Mouse (Mus musculus): ENCODE measurements at regions not wholly inside any gene's neighbourhood (a gene's known extent, or its start where the extent isn't known, plus 50 kb on each side); places are given as distances from the start of the nearest gene placed in this dataset.

DNA sequence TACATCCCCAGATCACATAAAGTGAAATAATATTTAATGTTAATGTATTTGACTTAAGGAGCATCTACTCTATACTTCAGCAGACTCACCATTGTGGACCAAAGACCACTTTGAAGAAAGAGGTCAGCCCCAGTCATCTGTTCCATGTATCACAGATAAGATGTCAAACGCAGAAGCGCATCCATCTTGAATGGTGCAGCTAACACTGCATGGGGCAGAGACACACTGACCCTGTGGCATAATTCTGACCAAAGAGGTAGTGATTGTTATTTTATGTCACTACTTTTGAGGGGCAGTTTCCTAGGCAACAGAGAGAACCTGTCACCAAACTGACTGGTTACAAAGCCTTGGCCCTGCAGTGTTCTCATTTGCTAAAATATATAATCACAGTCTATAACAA is 97.8 kb upstream of the Tmtc1 start:
- Histone ChIP-seq H3K36me3 (ENCODE audit: control insufficient read depth, insufficient read depth) (no peaks in the 10 kb centered on the region), H3K79me2 (ENCODE audit: control insufficient read depth, insufficient read depth) (no peaks in the 10 kb centered on the region), H3K4me2 (ENCODE audit: low read depth) (no peak overlapping the region), H3K27me3 (ENCODE audit: control insufficient read depth, insufficient read depth, insufficient read length) (no peaks in the 10 kb centered on the region), H3K4me3 (no peak overlapping the region), H3ac (ENCODE audit: control insufficient read depth, insufficient read length) (no peak overlapping the region)
- TF ChIP-seq TCF12 (IDR thresholded peaks at IDR 0.05; ENCODE audit: insufficient read depth, poor library complexity, severe bottlenecking) (no peak), MYOD1 (IDR thresholded peaks at IDR 0.05; ENCODE audit: control insufficient read depth in 1 of 3, insufficient read length in 2 of 3, low read depth in 2 of 3) (no peak), REST (IDR thresholded peaks at IDR 0.05; ENCODE audit: insufficient read depth, insufficient read length) (no peak), TCF3 (IDR thresholded peaks at IDR 0.05; ENCODE audit: insufficient read length, low read depth) (no peak), MYOG (IDR thresholded peaks at IDR 0.05; ENCODE audit: control insufficient read depth in 1 of 3, insufficient read depth in 1 of 3, insufficient read length in 2 of 3, low read depth in 2 of 3) (no peak), USF1 (IDR thresholded peaks at IDR 0.05; ENCODE audit: low read depth) (no peak), POLR2A (IDR thresholded peaks at IDR 0.05; ENCODE audit: insufficient read length, low read depth) (no peak), POLR2AphosphoS2 (IDR thresholded peaks at IDR 0.05; ENCODE audit: insufficient read length, low read depth) (no peak), E2F4 (IDR thresholded peaks at IDR 0.05; ENCODE audit: insufficient read depth) (no peak), CEBPB (IDR thresholded peaks at IDR 0.05; ENCODE audit: insufficient read depth, poor library complexity, severe bottlenecking) (no peak)

DNA sequence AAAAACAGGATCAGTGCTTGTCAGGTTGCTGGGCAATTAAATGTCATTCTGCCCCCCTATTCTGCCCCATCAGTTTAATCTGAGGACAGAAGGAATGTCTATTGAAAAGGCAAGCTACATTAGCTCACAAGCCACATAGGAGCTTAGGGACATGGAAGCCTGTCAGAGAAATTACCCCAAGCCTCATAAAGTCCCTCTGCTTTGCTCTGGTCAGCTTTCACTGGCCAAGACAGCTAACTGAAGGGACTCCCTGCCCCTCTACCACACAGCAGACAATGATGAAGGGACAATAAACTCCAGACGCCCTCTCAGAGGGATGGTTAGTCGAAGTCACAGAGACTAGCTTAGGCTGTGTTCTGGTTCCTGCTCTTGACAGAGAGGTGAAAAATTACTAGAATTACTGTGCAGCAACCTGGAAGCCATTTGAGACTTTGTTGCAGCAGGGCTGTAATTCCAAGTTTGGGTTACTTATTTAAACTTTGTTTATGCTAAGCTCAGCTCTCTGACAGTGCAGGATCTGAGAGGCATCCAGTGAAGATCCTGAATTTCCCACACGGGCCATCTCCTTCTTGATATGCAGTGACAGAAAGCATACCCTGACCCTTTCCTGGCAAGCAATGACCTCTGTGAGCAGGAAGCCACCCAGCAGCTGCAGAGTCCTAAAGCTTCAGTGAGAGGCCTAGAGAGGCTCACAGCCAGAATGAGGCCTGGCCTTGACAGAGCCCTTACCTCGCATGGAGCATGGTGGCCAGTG is 95.2 kb upstream of the Tmtc1 start:
- Histone ChIP-seq H3K27me3 (ENCODE audit: control insufficient read depth, insufficient read depth, insufficient read length) (no peaks in the 10 kb centered on the region), H3K4me3 (no peak overlapping the region), H3ac (ENCODE audit: control insufficient read depth, insufficient read length) (no peak overlapping the region), H3K36me3 (ENCODE audit: control insufficient read depth, insufficient read depth) (no peaks in the 10 kb centered on the region), H3K79me2 (ENCODE audit: control insufficient read depth, insufficient read depth) (no peaks in the 10 kb centered on the region), H3K4me2 (ENCODE audit: low read depth) (no peak overlapping the region)
- TF ChIP-seq REST (IDR thresholded peaks at IDR 0.05; ENCODE audit: insufficient read depth, insufficient read length) = no peak
- TF ChIP-seq POLR2AphosphoS2 (IDR thresholded peaks at IDR 0.05; ENCODE audit: insufficient read length, low read depth) = no peak
- TF ChIP-seq TCF12 (IDR thresholded peaks at IDR 0.05; ENCODE audit: insufficient read depth, poor library complexity, severe bottlenecking) = no peak
- TF ChIP-seq USF1 (IDR thresholded peaks at IDR 0.05; ENCODE audit: low read depth) = no peak
- TF ChIP-seq E2F4 (IDR thresholded peaks at IDR 0.05; ENCODE audit: insufficient read depth) = no peak
- TF ChIP-seq TCF3 (IDR thresholded peaks at IDR 0.05; ENCODE audit: insufficient read length, low read depth) = no peak
- no peak for TF ChIP-seq MYOG (IDR thresholded peaks at IDR 0.05; ENCODE audit: control insufficient read depth in 1 of 3, insufficient read depth in 1 of 3, insufficient read length in 2 of 3, low read depth in 2 of 3)

DNA sequence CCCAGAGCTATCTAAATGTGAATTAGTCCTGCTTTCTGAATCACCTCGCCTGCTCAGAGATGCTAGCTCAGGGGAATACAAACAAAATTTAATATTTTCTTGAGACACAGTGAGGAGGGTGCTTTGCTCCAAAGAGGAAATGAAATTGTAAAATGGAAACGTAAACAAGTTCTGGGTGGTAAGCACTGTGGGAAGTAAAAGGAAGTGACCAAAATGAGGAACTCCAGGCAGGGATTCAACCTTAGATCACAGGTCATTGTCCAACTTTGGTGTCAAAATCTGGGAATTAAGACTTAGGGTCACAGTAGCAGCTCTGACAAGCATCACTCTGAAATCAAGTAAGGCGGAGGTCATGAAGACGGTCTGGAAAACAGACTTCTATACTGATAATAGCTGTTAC is 90.2 kb upstream of the Tmtc1 start:
- no peak overlapping the region for H3ac ChIP-seq (ENCODE audit: control insufficient read depth, insufficient read length)

DNA sequence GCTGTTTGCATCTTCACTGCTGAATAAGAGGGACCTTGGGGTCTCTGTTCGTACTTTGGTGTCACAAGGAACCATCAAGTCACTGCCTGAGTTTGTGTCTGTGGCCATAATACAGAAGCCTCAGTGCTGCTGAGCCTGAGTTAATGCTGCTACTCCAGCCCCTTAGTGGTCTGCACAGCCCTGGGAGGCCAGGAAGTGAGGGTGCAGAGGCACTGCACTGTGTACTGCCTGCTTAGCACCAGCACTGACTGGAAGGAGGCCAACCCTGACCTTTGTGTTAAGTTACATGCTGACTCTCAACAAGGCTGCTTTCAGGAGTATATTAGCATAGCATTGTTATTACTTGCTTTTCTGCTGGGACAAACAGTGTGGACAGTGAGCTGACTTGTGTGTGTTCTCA is 86.9 kb upstream of the Tmtc1 start:
- Histone ChIP-seq H3K27me3 (ENCODE audit: control insufficient read depth, insufficient read depth, insufficient read length) (no peaks in the 10 kb centered on the region), H3K4me3 (no peak overlapping the region), H3K36me3 (ENCODE audit: control insufficient read depth, insufficient read depth) (no peaks in the 10 kb centered on the region), H3ac (ENCODE audit: control insufficient read depth, insufficient read length) (no peak overlapping the region), H3K79me2 (ENCODE audit: control insufficient read depth, insufficient read depth) (no peaks in the 10 kb centered on the region), H3K4me2 (ENCODE audit: low read depth) (no peak overlapping the region)
- TF ChIP-seq MYOG (IDR thresholded peaks at IDR 0.05; ENCODE audit: control insufficient read depth in 1 of 3, insufficient read depth in 1 of 3, insufficient read length in 2 of 3, low read depth in 2 of 3) = no peak
- no peak for TF ChIP-seq POLR2AphosphoS2 (IDR thresholded peaks at IDR 0.05; ENCODE audit: insufficient read length, low read depth)
- TF ChIP-seq REST (IDR thresholded peaks at IDR 0.05; ENCODE audit: insufficient read depth, insufficient read length) = no peak
- TF ChIP-seq POLR2A (IDR thresholded peaks at IDR 0.05; ENCODE audit: insufficient read length, low read depth) = no peak
- TF ChIP-seq MYOD1 (IDR thresholded peaks at IDR 0.05; ENCODE audit: control insufficient read depth in 1 of 3, insufficient read length in 2 of 3, low read depth in 2 of 3) = no peak
- TF ChIP-seq SRF (IDR thresholded peaks at IDR 0.05; ENCODE audit: control insufficient read depth, insufficient read length, low read depth) = no peak
- no peak for TF ChIP-seq CEBPB (IDR thresholded peaks at IDR 0.05; ENCODE audit: insufficient read depth, poor library complexity, severe bottlenecking)
- TF ChIP-seq E2F4 (IDR thresholded peaks at IDR 0.05; ENCODE audit: insufficient read depth) = no peak
- TF ChIP-seq TCF12 (IDR thresholded peaks at IDR 0.05; ENCODE audit: insufficient read depth, poor library complexity, severe bottlenecking) = no peak
- no peak for TF ChIP-seq TCF3 (IDR thresholded peaks at IDR 0.05; ENCODE audit: insufficient read length, low read depth)
- TF ChIP-seq MAX (IDR thresholded peaks at IDR 0.05; ENCODE audit: low read depth) = no peak

More for the DNA sequence above, 90.2 kb upstream of the Tmtc1 start:
- Histone ChIP-seq H3K79me2 (ENCODE audit: control insufficient read depth, insufficient read depth) (no peaks in the 10 kb centered on the region), H3K4me3 (no peak overlapping the region), H3K4me2 (ENCODE audit: low read depth) (no peak overlapping the region), H3K27me3 (ENCODE audit: control insufficient read depth, insufficient read depth, insufficient read length) (no peaks in the 10 kb centered on the region), H3K36me3 (ENCODE audit: control insufficient read depth, insufficient read depth) (no peaks in the 10 kb centered on the region)
- TF ChIP-seq USF1 (IDR thresholded peaks at IDR 0.05; ENCODE audit: low read depth) (no peak), MYOD1 (IDR thresholded peaks at IDR 0.05; ENCODE audit: control insufficient read depth in 1 of 3, insufficient read length in 2 of 3, low read depth in 2 of 3) (no peak), TCF12 (IDR thresholded peaks at IDR 0.05; ENCODE audit: insufficient read depth, poor library complexity, severe bottlenecking) (no peak), MYOG (IDR thresholded peaks at IDR 0.05; ENCODE audit: control insufficient read depth in 1 of 3, insufficient read depth in 1 of 3, insufficient read length in 2 of 3, low read depth in 2 of 3) (no peak), POLR2A (IDR thresholded peaks at IDR 0.05; ENCODE audit: insufficient read length, low read depth) (no peak), E2F4 (IDR thresholded peaks at IDR 0.05; ENCODE audit: insufficient read depth) (no peak), REST (IDR thresholded peaks at IDR 0.05; ENCODE audit: insufficient read depth, insufficient read length) (no peak), POLR2AphosphoS2 (IDR thresholded peaks at IDR 0.05; ENCODE audit: insufficient read length, low read depth) (no peak), CEBPB (IDR thresholded peaks at IDR 0.05; ENCODE audit: insufficient read depth, poor library complexity, severe bottlenecking) (no peak), MAX (IDR thresholded peaks at IDR 0.05; ENCODE audit: low read depth) (no peak), TCF3 (IDR thresholded peaks at IDR 0.05; ENCODE audit: insufficient read length, low read depth) (no peak), SRF (IDR thresholded peaks at IDR 0.05; ENCODE audit: control insufficient read depth, insufficient read length, low read depth) (no peak)
